Mouse (Mus musculus) forebrain, embryonic 14.5 days (tissue): ENCODE measurements around the gene Banf1. TPM values are rescaled to one million over a fixed set of nuclear protein-coding genes. Genes with fewer than 3 reads are reported as not detected.

Experiments
- polyA plus RNA-seq: library from polyadenylated mRNA; unstranded; fragments of >200 nt; fragmentation: Nextera tagmentation; extraction: Ambion mirVana; gene quantifications from 2 replicates; pipeline ENCODE4 v1.2.1, GENCODE M21; 2014

Gene Banf1
- polyA plus RNA-seq, 1 experiment from 2014 or later = 471 TPM

Other genes with a start within 250 kb of the Banf1 start
- gene Klc2, start 248.6 kb downstream of the Banf1 start, polyA plus RNA-seq = 26.2 and 41.1 TPM in 2 replicates
- gene Pacs1, start 94.0 kb downstream of the Banf1 start, polyA plus RNA-seq = 25.0 and 29.4 TPM in 2 replicates
- 298 and 333 TPM in 2 replicates for gene Sf3b2, start 71.7 kb downstream of the Banf1 start, polyA plus RNA-seq
- 20.9 and 26.3 TPM in 2 replicates for gene Gal3st3, start 68.8 kb downstream of the Banf1 start, polyA plus RNA-seq
- not detected in 2 replicates for gene Catsper1, start 31.4 kb downstream of the Banf1 start, polyA plus RNA-seq
- 4.0 and 5.6 TPM in 2 replicates for gene Cst6, start 17.6 kb downstream of the Banf1 start, polyA plus RNA-seq
- 33.0 and 36.2 TPM in 2 replicates for gene Eif1ad, start 427 bp downstream of the Banf1 start, polyA plus RNA-seq
- 58.3 and 64.2 TPM in 2 replicates for gene Sart1, start 21.5 kb upstream of the Banf1 start, polyA plus RNA-seq
- gene Tsga10ip, start 35.4 kb upstream of the Banf1 start, polyA plus RNA-seq = not detected in 2 replicates
- 255 and 263 TPM in 2 replicates for gene Drap1, start 57.8 kb upstream of the Banf1 start, polyA plus RNA-seq
- 36.7 and 46.9 TPM in 2 replicates for gene AI837181, start 58.0 kb upstream of the Banf1 start, polyA plus RNA-seq
- not detected in 2 replicates for gene Fosl1, start 80.4 kb upstream of the Banf1 start, polyA plus RNA-seq
- 5.9 and 6.4 TPM in 2 replicates for gene Ccdc85b, start 90.7 kb upstream of the Banf1 start, polyA plus RNA-seq
- gene Fibp, start 93.4 kb upstream of the Banf1 start, polyA plus RNA-seq = 153 and 167 TPM in 2 replicates
- 3.4 and 5.3 TPM in 2 replicates for gene Ctsw, start 101.3 kb upstream of the Banf1 start, polyA plus RNA-seq
- gene Efemp2, start 106.8 kb upstream of the Banf1 start, polyA plus RNA-seq = 25.1 and 29.0 TPM in 2 replicates
- 51.8 and 57.1 TPM in 2 replicates for gene Mus81, start 121.2 kb upstream of the Banf1 start, polyA plus RNA-seq
- 4,491 and 4,757 TPM in 2 replicates for gene Cfl1, start 123.3 kb upstream of the Banf1 start, polyA plus RNA-seq
- gene 1700020D05Rik, start 136.6 kb upstream of the Banf1 start, polyA plus RNA-seq = 0.28 TPM in 1 of 2 replicates, not detected in the other
- gene Snx32, start 143.4 kb upstream of the Banf1 start, polyA plus RNA-seq = 55.3 and 73.2 TPM in 2 replicates
- gene Ovol1, start 193.5 kb upstream of the Banf1 start, polyA plus RNA-seq = 0.16 TPM in 1 of 2 replicates, not detected in the other
- 1.5 and 1.6 TPM in 2 replicates for gene Ap5b1, start 200.9 kb upstream of the Banf1 start, polyA plus RNA-seq
- 85.7 and 95.8 TPM in 2 replicates for gene Rnaseh2c, start 234.7 kb upstream of the Banf1 start, polyA plus RNA-seq
- gene Kat5, start 243.1 kb upstream of the Banf1 start, polyA plus RNA-seq = 43.7 and 49.7 TPM in 2 replicates